ENCODE assay signal across 15 mouse cellular contexts in the genomic region with DNA sequence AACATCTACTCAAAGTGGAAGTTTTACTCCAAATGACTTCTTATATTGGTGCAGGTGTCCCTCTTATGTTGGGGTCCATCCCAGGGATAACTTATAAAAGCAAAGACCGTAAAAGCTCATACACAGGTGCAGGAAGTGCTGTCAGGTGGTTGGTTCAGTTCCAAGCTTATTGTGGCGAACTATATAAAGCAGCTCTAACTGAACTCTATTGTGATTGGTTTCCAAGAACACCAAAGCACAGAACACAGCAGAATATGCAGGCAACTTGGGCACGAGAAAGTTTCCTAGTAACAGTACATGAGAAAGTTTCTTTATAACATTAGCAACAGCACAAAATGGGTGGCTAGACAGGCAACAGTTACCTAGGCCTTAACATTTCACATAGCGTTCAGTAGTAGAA.
"Had no signal": no experiment of that assay in that cellular context is flagged by ENCODE, and none has a peak within 500 bp of the region (broad histone marks: within the 10 kb centered on the region; RNA-seq: fewer than 3 reads in every experiment).

No protein-coding gene starts in this region.

- H3K9me3 ChIP-seq: limb, embryonic 13.5 days; liver, embryonic 15.5 days; midbrain, embryonic 13.5 days; neural tube, embryonic 15.5 days had no signal

- H3K4me1 ChIP-seq: limb, embryonic 13.5 days; liver, embryonic 15.5 days; midbrain, embryonic 13.5 days; neural tube, embryonic 15.5 days had no signal

- H3K27ac ChIP-seq: kidney, postnatal 0 days; layer of hippocampus, adult 2 months; limb, embryonic 13.5 days; liver, embryonic 15.5 days; midbrain, embryonic 13.5 days; neural tube, embryonic 15.5 days had no signal

- H3K27me3 ChIP-seq: liver, embryonic 15.5 days; neural tube, embryonic 15.5 days had no signal

- H3K9ac ChIP-seq: limb, embryonic 13.5 days; liver, embryonic 15.5 days; midbrain, embryonic 13.5 days; neural tube, embryonic 15.5 days had no signal

- H3K4me3 ChIP-seq: layer of hippocampus, adult 2 months; limb, embryonic 13.5 days; liver, embryonic 15.5 days; midbrain, embryonic 13.5 days; neural tube, embryonic 15.5 days had no signal

- ATAC-seq: intestine, postnatal 0 days; lung, postnatal 0 days; midbrain, embryonic 13.5 days had no signal

- H3K4me2 ChIP-seq: limb, embryonic 13.5 days; liver, embryonic 15.5 days; midbrain, embryonic 13.5 days; neural tube, embryonic 15.5 days had no signal

- H3K36me3 ChIP-seq: limb, embryonic 13.5 days; liver, embryonic 15.5 days; midbrain, embryonic 13.5 days; neural tube, embryonic 15.5 days had no signal

- DNase-seq: kidney, adult 8-10 months; kidney, postnatal 36 days; left cerebral cortex, postnatal 4 days; lung, adult 2 months; lung, postnatal 36 days; right cerebral cortex, adult 18-20 months; spleen, adult 18-20 months had no signal
